Mouse (Mus musculus) midbrain, postnatal 0 days (tissue): ENCODE measurements around the gene Neu2. TPM values are rescaled to one million over a fixed set of nuclear protein-coding genes. Genes with fewer than 3 reads are reported as not detected.
A peak's percentile ranks its signal among the peaks of the same experiment; 100 is the strongest.

Experiments used
- ATAC-seq: fragments of 200-750 bp; cut with Nextera tagmentation; 2 replicates; pipeline ENCODE4 v1.8.0; 2017; ENCODE audit warnings: moderate number of reproducible peaks, mild to moderate bottlenecking, moderate TSS enrichment, moderate library complexity; ENCODE audit not compliant: low FRiP score
- DNase-seq: peaks from one replicate; pipeline ENCODE4 v3.0.0-alpha.2; 2015; ENCODE audit warnings: low spot score
- H3K27ac ChIP-seq: fragments of 300-500 bp; sonication (generic); 2 replicates; pipeline ENCODE4 v1.5.1; 2014; ENCODE audit warnings: low read depth, mild to moderate bottlenecking, low read length, mixed read lengths
- H3K27me3 ChIP-seq: fragments of 300-500 bp; sonication (generic); 2 replicates; pipeline ENCODE4 v1.6.1; 2014; ENCODE audit warnings: low read length, control low read depth, mixed read lengths; ENCODE audit not compliant: insufficient read depth
- H3K36me3 ChIP-seq: fragments of 300-500 bp; sonication (generic); 2 replicates; pipeline ENCODE4 v1.6.1; 2014; ENCODE audit warnings: low read length, control low read depth, mixed read lengths; ENCODE audit not compliant: insufficient read depth
- H3K4me1 ChIP-seq: fragments of 300-500 bp; sonication (generic); 2 replicates; pipeline ENCODE4 v1.6.1; 2014; ENCODE audit warnings: mild to moderate bottlenecking, control low read depth, antibody characterized with exemption, low read length, mixed read lengths; ENCODE audit not compliant: insufficient read depth
- H3K4me2 ChIP-seq: fragments of 300-500 bp; sonication (generic); 2 replicates; pipeline ENCODE4 v1.6.1; 2014; ENCODE audit warnings: low read depth, mild to moderate bottlenecking, low read length, mixed read lengths; ENCODE audit not compliant: poor library complexity, severe bottlenecking
- H3K4me3 ChIP-seq: fragments of 300-500 bp; sonication (generic); 2 replicates; pipeline ENCODE4 v1.5.1; 2014; ENCODE audit warnings: low read depth, mild to moderate bottlenecking, low read length, moderate library complexity
- H3K9ac ChIP-seq: fragments of 300-500 bp; sonication (generic); replicated peaks from 2 replicates; pipeline ENCODE4 v1.6.1; 2014; ENCODE audit warnings: mild to moderate bottlenecking, low read length, moderate library complexity, mixed read lengths; ENCODE audit not compliant: poor library complexity, severe bottlenecking
- H3K9me3 ChIP-seq: fragments of 300-500 bp; sonication (generic); 2 replicates; pipeline ENCODE4 v1.6.1; 2016; ENCODE audit warnings: low read length, control low read depth
- CTCF ChIP-seq: IDR thresholded peaks from 2 replicates; pipeline ENCODE4 v1.5.1; 2016; ENCODE audit warnings: antibody characterized with exemption, mild to moderate bottlenecking
- WGBS: fragments of 180-500 bp; shearing (Covaris S2); extraction: QIAGEN DNeasy Blood & Tissue Kit; methylation state at CpG from one replicate; pipeline ENCODE4 v1.1.7; 2014; 5-methylcytosine and 5-hydroxymethylcytosine counted together
- polyA plus RNA-seq: library from polyadenylated mRNA; unstranded; fragments of >200 nt; fragmentation: Nextera tagmentation; extraction: Ambion mirVana; gene quantifications from 2 replicates; pipeline ENCODE4 v1.2.1, GENCODE M21; 2015
- total RNA-seq: library from RNA; depleted of rRNA; stranded (reverse); fragments of >200 nt; gene quantifications from 2 replicates; pipeline ENCODE4 v1.2.3, GENCODE M21; 2014

The Neu2 gene
- total and polyA plus RNA-seq, 2 experiments from 2014 or later, result 1.1 to 1.3 TPM

- Histone ChIP-seq H3K27ac (no peak overlapping the region), H3K9ac (no peak overlapping the region), H3K27me3 (no peaks in the 10 kb centered on the region), H3K36me3 (no peaks in the 10 kb centered on the region), H3K4me3 (no peak overlapping the region), H3K4me2 (no peak overlapping the region), H3K4me1 (no peaks in the 10 kb centered on the region), H3K9me3 (no peaks in the 10 kb centered on the region)
- TF ChIP-seq CTCF, result no peak
- WGBS, result 94% methylated on average over 3 of the region's 3 CpGs
- ATAC-seq (no peak), DNase-seq (no peak)
Observed at GRCm38 (mm10) chr1:87551008-87551407, 41.3 kb downstream of the Neu2 start.

GRCm38 (mm10) chr1:87553586-87553985 is 43.9 kb downstream of the Neu2 start:
- no peak for DNase-seq
- no peak overlapping the region for H3K4me3 ChIP-seq
- H3K36me3 ChIP-seq, result no peaks in the 10 kb centered on the region
- no peak for TF ChIP-seq CTCF
- no peak for ATAC-seq
- H3K9me3 ChIP-seq, result no peaks in the 10 kb centered on the region
- H3K27ac ChIP-seq, result no peak overlapping the region
- no peak overlapping the region for H3K4me2 ChIP-seq
- no peaks in the 10 kb centered on the region for H3K4me1 ChIP-seq
- no peak overlapping the region for H3K9ac ChIP-seq
- H3K27me3 ChIP-seq, result no peaks in the 10 kb centered on the region
- 76% methylated on average over 1 of the region's 1 CpGs for WGBS

GRCm38 (mm10) chr1:87562967-87563366 is 53.3 kb downstream of the Neu2 start:
- TF ChIP-seq CTCF, result no peak
- Histone ChIP-seq H3K4me3 (no peak overlapping the region), H3K4me2 (no peak overlapping the region), H3K27me3 (no peaks in the 10 kb centered on the region), H3K27ac (no peak overlapping the region), H3K9me3 (no peaks in the 10 kb centered on the region), H3K4me1 (no peaks in the 10 kb centered on the region), H3K9ac (no peak overlapping the region), H3K36me3 (no peaks in the 10 kb centered on the region)
- DNase-seq (peak; percentile 66), ATAC-seq (no peak)
- 48% methylated on average over 3 of the region's 3 CpGs for WGBS

- TF ChIP-seq CTCF, result no peak
- DNase-seq (no peak), ATAC-seq (no peak)
- no peak overlapping the region for H3K27ac ChIP-seq
- H3K36me3 ChIP-seq, result no peaks in the 10 kb centered on the region
- 87% methylated on average over 8 of the region's 8 CpGs for WGBS
- no peaks in the 10 kb centered on the region for H3K9me3 ChIP-seq
- H3K27me3 ChIP-seq, result no peaks in the 10 kb centered on the region
- no peak overlapping the region for H3K4me2 ChIP-seq
- H3K4me1 ChIP-seq, result no peaks in the 10 kb centered on the region
- H3K9ac ChIP-seq, result no peak overlapping the region
- H3K4me3 ChIP-seq, result no peak overlapping the region
Observed at GRCm38 (mm10) chr1:87565760-87566159, 56.1 kb downstream of the Neu2 start.

- Histone ChIP-seq H3K9me3 (no peaks in the 10 kb centered on the region), H3K27me3 (no peaks in the 10 kb centered on the region), H3K4me2 (no peak overlapping the region), H3K27ac (no peak overlapping the region), H3K4me3 (no peak overlapping the region), H3K4me1 (no peaks in the 10 kb centered on the region), H3K36me3 (no peaks in the 10 kb centered on the region), H3K9ac (no peak overlapping the region)
- no peak for DNase-seq
- no peak for ATAC-seq
- peak; percentile 45 for TF ChIP-seq CTCF
- 46% methylated on average over 6 of the region's 6 CpGs for WGBS
Observed at GRCm38 (mm10) chr1:87568398-87568797, 58.7 kb downstream of the Neu2 start.

GRCm38 (mm10) chr1:87573261-87573660 is 63.6 kb downstream of the Neu2 start:
- no peak for DNase-seq
- Histone ChIP-seq H3K4me2 (no peak overlapping the region), H3K9me3 (no peaks in the 10 kb centered on the region), H3K9ac (no peak overlapping the region), H3K27ac (no peak overlapping the region), H3K36me3 (no peaks in the 10 kb centered on the region), H3K4me3 (no peak overlapping the region), H3K27me3 (no peaks in the 10 kb centered on the region), H3K4me1 (peaks cover 4% of the 10 kb centered on the region; the same call in 1 of the 2 replicates)
- WGBS, result 82% methylated on average over 5 of the region's 5 CpGs
- no peak for ATAC-seq
- no peak for TF ChIP-seq CTCF
